Mouse (Mus musculus) C2C12 (cell line): ENCODE measurements around the gene Plac9a.
"Not testable (repeated sequence)": the region's sequence is repeated elsewhere in the genome, so short reads cannot be mapped to it uniquely, and the experiment has no call there.

Source experiments
- CEBPB ChIP-seq: IDR thresholded peaks from one replicate; pipeline ENCODE4 v1.6.1; 2011; ENCODE audit warnings: low read depth, mild to moderate bottlenecking, control low read depth, moderate library complexity
- CTCF ChIP-seq: IDR thresholded peaks from one replicate; pipeline ENCODE4 v1.5.1; 2011; ENCODE audit not compliant: control insufficient read depth, insufficient read depth, insufficient read length
- FOSL1 ChIP-seq: IDR thresholded peaks from one replicate; pipeline ENCODE4 v1.8.0; 2011; ENCODE audit warnings: mild to moderate bottlenecking, low read length; ENCODE audit not compliant: poor library complexity, insufficient read depth, severe bottlenecking
- MAX ChIP-seq: IDR thresholded peaks from one replicate; pipeline ENCODE4 v1.6.1; 2011; ENCODE audit warnings: mild to moderate bottlenecking, control low read depth
- MYOD1 ChIP-seq: IDR thresholded peaks from one replicate; pipeline ENCODE4 v1.6.1; 2011; ENCODE audit warnings: low read depth; ENCODE audit not compliant: control insufficient read depth, insufficient read length
- MYOG ChIP-seq: IDR thresholded peaks from one replicate; pipeline ENCODE4 v1.6.1; 2011; ENCODE audit not compliant: control insufficient read depth, insufficient read length; ENCODE audit errors: extremely low read depth
- USF1 ChIP-seq: IDR thresholded peaks from one replicate; pipeline ENCODE4 v1.6.1; 2011; ENCODE audit warnings: low read depth, mild to moderate bottlenecking, control low read depth, moderate library complexity

GRCm38 (mm10) chr14:25927562-25927881 is 24.6 kb upstream of the Plac9a start, which contains the start of gene Tmem254a:
- not testable (repeated sequence) for TF ChIP-seq CTCF, MYOD1, USF1, MAX, MYOG, CEBPB, FOSL1
